Mouse (Mus musculus) embryo, embryonic 10 days (tissue): ENCODE results near the gene Sept10.
"Not testable (repeated sequence)": the region's sequence is repeated elsewhere in the genome, so short reads cannot be mapped to it uniquely, and the experiment has no call there.

Experiments
- DNase-seq: peaks from one replicate; pipeline ENCODE4 v3.0.0-alpha.2; 2015; ENCODE audit warnings: low spot score

Gene Sept10

DNA sequence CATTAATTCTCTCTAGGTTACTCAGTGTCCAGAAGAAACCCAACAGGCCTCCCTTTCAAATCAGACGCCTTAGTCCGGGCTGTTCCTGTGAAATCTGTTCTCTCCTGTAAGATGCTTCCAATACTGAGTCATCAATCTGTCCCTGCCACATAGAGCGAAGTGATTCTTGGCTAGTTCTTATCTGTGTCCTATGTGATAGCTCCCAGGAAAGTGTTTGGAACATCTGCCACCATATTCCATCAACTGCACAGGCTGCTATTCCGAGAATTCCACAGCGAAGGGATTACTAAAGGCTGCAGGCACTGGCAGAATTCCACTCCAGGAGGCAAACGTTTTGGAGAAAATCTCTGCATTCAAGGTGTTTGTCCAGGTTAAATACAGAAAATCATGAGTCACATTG is 94.0 kb downstream of the Sept10 start:
- DNase-seq, result no peak

DNA sequence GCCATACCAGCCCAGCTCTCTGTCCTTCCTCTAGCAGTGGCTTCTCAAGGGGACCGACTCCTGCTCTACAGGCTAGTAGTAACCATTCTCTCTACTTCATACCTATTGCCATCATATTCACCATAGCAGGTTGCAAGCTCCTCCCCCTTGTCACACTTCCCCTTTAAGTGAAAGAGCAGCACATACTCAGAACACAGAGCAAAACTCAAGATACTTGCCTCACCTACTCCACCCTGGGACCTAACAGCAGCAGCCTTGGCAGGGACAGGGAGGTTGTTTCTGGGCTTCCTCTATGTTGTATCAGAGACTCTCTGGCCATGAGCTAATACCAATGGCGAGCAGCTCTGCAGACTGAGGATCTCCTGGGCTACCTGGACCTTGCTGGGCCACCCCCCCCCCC is 96.2 kb downstream of the Sept10 start:
- DNase-seq, result no peak

GRCm38 (mm10) chr10:59119811-59120210 is 101.8 kb downstream of the Sept10 start:
- DNase-seq, result no peak

- no peak for DNase-seq
Observed at GRCm38 (mm10) chr10:59119001-59119400, 102.6 kb downstream of the Sept10 start.

GRCm38 (mm10) chr10:59117555-59117954 is 104.1 kb downstream of the Sept10 start:
- DNase-seq, result no peak

- DNase-seq, result no peak
Observed at GRCm38 (mm10) chr10:59116331-59116730, 105.3 kb downstream of the Sept10 start.

DNA sequence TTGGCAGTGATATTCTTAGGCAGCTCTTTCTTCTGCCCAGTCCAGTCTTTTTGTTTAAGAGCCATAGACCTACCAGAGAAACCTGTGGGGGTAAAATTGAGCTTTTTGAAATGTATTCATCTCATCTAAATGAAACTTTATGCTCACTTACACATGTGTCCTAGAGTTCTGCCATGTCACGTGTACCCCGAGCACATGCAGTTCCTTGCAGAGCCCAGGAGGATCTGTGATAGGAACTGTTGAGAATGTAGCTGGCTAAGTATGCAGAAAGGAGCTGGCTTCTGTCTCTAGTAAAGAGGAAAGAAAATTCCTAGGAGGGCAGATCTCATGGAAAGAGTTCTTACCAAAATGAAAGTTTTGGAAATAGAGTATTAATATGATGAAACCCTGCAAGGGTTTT is 106.0 kb downstream of the Sept10 start:
- no peak for DNase-seq

- peak; percentile 68 for DNase-seq
Observed at GRCm38 (mm10) chr10:59114535-59115291, 106.9 kb downstream of the Sept10 start.

- DNase-seq, result no peak
Observed at GRCm38 (mm10) chr10:59113386-59113785, 108.3 kb downstream of the Sept10 start.

GRCm38 (mm10) chr10:59112755-59113154 is 108.9 kb downstream of the Sept10 start:
- DNase-seq, result no peak

DNA sequence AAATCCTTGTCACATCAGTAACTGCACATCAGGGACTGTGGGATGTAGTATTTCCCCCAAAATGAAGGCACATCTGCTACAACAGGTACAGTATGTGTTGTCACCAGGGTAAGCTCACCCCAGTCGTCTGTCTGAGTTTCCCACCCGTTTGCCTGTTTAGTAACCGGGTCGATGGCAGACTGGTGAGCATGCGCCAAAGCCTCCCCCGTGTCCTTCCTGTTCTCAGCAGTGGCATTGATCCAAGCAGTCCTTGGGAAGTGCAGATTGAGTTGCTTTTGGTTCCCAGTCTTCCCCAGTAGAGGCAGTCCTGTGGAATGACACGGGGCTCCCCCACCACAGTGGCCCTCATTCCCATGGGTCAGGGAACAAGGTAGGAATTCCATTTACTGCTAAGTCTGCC is 111.3 kb downstream of the Sept10 start:
- no peak for DNase-seq

DNA sequence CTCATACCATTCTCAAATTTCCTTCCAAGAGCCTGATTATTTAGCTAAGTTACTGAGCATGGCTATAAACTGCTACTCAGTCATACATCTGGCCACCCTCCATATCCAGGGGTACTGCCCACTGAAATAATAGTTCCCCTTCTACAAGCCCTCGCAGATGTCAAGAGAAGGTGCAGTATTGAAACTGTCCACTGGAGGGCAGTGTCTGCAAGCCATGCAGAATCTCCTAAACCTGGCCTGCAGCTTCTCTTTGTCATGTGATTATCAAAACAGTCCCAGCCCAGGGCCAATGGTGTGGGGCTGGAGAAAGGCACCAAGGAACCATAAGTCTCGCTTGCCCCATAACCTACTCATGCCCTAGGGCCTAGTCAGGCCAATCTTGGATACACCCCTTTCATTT is 112.6 kb downstream of the Sept10 start:
- DNase-seq, result peak; percentile 83

DNA sequence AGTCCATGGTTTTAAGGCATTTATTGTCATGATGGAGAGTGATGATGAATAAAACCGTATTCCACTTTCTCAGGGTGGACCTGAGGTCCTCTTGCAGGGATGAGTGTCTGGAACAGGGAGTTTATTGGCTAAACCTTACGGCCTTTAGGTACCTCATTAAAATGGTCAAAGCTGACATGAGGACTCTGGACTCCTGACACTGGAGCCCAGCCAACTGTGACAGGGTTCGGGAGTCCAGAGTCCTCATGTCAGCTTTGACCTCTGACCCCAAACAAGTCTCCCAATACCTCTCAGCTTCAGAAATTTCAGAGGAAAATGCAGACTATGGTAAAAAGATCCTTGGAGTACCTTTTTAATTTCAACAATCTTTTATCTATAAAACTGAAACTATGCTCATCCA is 115.0 kb downstream of the Sept10 start:
- DNase-seq, result no peak

DNA sequence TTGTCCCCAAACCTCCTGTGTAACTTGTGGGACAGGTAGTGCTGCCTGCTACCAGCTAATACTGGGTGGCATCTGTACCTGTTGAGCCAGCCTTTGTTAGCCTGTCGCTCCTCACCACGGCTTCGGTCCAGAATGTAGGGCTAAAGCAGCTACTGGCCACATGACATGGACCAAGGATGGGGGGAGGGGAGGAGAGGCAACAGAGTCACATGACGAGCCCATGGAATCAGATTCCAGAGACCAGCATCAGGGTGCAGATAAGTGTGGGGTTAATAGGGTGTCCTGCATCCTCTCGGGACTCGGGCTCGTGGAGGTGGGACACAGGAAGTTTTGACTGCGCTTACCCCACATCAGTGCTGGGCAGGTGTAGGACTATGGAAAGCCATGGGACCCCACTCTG is 115.8 kb downstream of the Sept10 start:
- no peak for DNase-seq

GRCm38 (mm10) chr10:59104683-59105082 is 117.0 kb downstream of the Sept10 start:
- DNase-seq, result no peak

DNA sequence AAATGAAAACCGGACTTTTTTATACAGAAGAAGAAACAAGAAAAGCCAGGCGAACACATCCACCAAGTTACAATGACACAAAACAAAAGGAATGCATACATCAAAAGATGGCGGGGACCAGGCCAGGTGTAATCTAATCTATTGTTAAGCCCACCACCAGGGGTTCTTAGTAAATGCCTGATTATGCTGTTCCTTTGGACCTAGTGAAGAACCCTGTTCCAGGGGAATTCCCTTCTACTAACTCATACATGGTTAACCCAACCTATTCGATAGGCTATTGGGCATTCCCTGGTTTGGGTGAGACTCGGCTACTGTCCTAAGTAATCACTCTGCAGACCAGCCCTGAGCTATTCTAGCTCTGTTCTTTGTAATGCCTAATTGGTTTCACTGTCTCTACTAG is 118.6 kb downstream of the Sept10 start:
- not testable (repeated sequence) for DNase-seq

- DNase-seq, result no peak
Observed at GRCm38 (mm10) chr10:59091988-59092387, 129.7 kb downstream of the Sept10 start.
